In genomic region chr13:111687285-111687781, GRCm38 (mm10) we compare ENCODE assay signal across 8 mouse cellular contexts. TPM values are rescaled to one million over a fixed set of nuclear protein-coding genes. Genes with fewer than 3 reads are reported as not detected.
A peak's percentile ranks its signal among the peaks of the same experiment; 100 is the strongest.
DNase-seq lines count a peak whose midpoint lies in the region; ATAC-seq and TF ChIP-seq lines count a peak whose summit lies in the region.

No protein-coding gene starts in this region.

- peak overlapping the region; percentile 94 for H3K4me2 ChIP-seq in forebrain, postnatal 0 days (ENCODE audit: low read depth)
- peak overlapping the region; percentile 90 for H3K4me2 ChIP-seq in lung, embryonic 16.5 days (ENCODE audit: low read depth, low read length)

- peak overlapping the region; percentile 86 to 93 for H3K4me3 ChIP-seq in MEL (ENCODE audit: control insufficient read depth in 1 of 2, insufficient read depth in 1 of 2, low read depth in 2 of 2, low read length in 2 of 2)
- H3K4me3 ChIP-seq in cerebellum, adult 2 months (replicated peaks; ENCODE audit: insufficient read depth, low read depth, low read length), result peak overlapping the region; percentile 87
- H3K4me3 ChIP-seq in forebrain, postnatal 0 days (ENCODE audit: low read depth, low read length), result peak overlapping the region; percentile 93
- H3K4me3 ChIP-seq in lung, embryonic 16.5 days (ENCODE audit: low read length), result peak overlapping the region; percentile 92

- peak overlapping the region; percentile 99 for H3K9ac ChIP-seq in MEL (ENCODE audit: control insufficient read depth, low read depth, low read length, poor library complexity, severe bottlenecking)
- H3K9ac ChIP-seq in forebrain, postnatal 0 days, result peak overlapping the region; percentile 92
- peak overlapping the region; percentile 98 for H3K9ac ChIP-seq in lung, embryonic 16.5 days (ENCODE audit: low read length)

- WGBS in cerebellum, adult 2 months, result under 1% methylated on average over 35 of the region's 35 CpGs
- under 1% methylated on average over 35 of the region's 35 CpGs for WGBS in forebrain, postnatal 0 days
- WGBS in lung, embryonic 16.5 days, result 0% methylated on average over 35 of the region's 35 CpGs

- peak; percentile 45 to 62; a peak in 2 of 4 replicates for TF ChIP-seq POLR2A in MEL (IDR thresholded peaks at IDR 0.05; ENCODE audit: control insufficient read depth in 1 of 2, insufficient read depth in 1 of 2, low read depth in 1 of 2, low read length in 2 of 2, poor library complexity in 1 of 2)
- TF ChIP-seq POLR2A in cerebellum, adult 2 months (IDR thresholded peaks at IDR 0.05; ENCODE audit: borderline replicate concordance, insufficient read depth, low read length), result no peak

- no peaks in the 10 kb centered on the region for H3K27me3 ChIP-seq in MEL (ENCODE audit: control insufficient read depth in 1 of 2, insufficient read depth in 2 of 2, low read length in 2 of 2)
- no peaks in the 10 kb centered on the region; the same call in 1 of the 2 replicates for H3K27me3 ChIP-seq in cerebellum, adult 2 months (ENCODE audit: control insufficient read depth, insufficient read depth, low read length)
- H3K27me3 ChIP-seq in forebrain, postnatal 0 days (ENCODE audit: insufficient read depth, low read length), result no peaks in the 10 kb centered on the region
- H3K27me3 ChIP-seq in lung, embryonic 16.5 days (ENCODE audit: control insufficient read depth, insufficient read depth, low read depth, low read length), result no peaks in the 10 kb centered on the region; the same call in none of the 2 replicates

- peak overlapping the region; percentile 88 for H3K27ac ChIP-seq in MEL (ENCODE audit: control insufficient read depth, low read depth, low read length)
- H3K27ac ChIP-seq in cerebellum, adult 2 months (ENCODE audit: insufficient read depth, low read length), result no peak overlapping the region
- peak overlapping the region; percentile 95 for H3K27ac ChIP-seq in forebrain, postnatal 0 days (ENCODE audit: low read depth, low read length)
- H3K27ac ChIP-seq in lung, embryonic 16.5 days (ENCODE audit: low read length), result peak overlapping the region; percentile 98

- DNase-seq in MEL (ENCODE audit: low read depth, low spot score), result peak; percentile 91
- peak; percentile 51 to 60 for DNase-seq in cerebellum, adult 2 months
- peak; percentile 74 for DNase-seq in forebrain, postnatal 0 days
- DNase-seq in heart, postnatal 4 days, result peak; percentile 82
- DNase-seq in layer of hippocampus, adult 9-10 months (ENCODE audit: low spot score), result peak; percentile 6
- peak; percentile 74 for DNase-seq in ovary, postnatal 36 days (ENCODE audit: low spot score)
- DNase-seq in thymus, postnatal 25 days, result peak; percentile 66

- H3K36me3 ChIP-seq in MEL (ENCODE audit: control insufficient read depth in 1 of 2, insufficient read depth in 2 of 2, low read length in 2 of 2), result peaks cover 7 to 17% of the 10 kb centered on the region in 2 experiments
- H3K36me3 ChIP-seq in forebrain, postnatal 0 days (ENCODE audit: insufficient read depth), result no peaks in the 10 kb centered on the region
- H3K36me3 ChIP-seq in lung, embryonic 16.5 days (ENCODE audit: control insufficient read depth, insufficient read depth, low read length), result peaks cover 10% of the 10 kb centered on the region

- TF ChIP-seq CTCF in MEL (IDR thresholded peaks at IDR 0.05 in 2 of 3, conservative IDR thresholded peaks at IDR 0.05 in 1 of 3; ENCODE audit: control insufficient read depth in 1 of 3, insufficient read depth in 1 of 3, low read depth in 2 of 3, low read length in 3 of 3, poor library complexity in 1 of 3, severe bottlenecking in 1 of 3), result no peak
- no peak for TF ChIP-seq CTCF in cerebellum, adult 2 months (IDR thresholded peaks at IDR 0.05; ENCODE audit: borderline replicate concordance, insufficient read depth, low read depth, low read length)
- no peak for TF ChIP-seq CTCF in forebrain, postnatal 0 days (IDR thresholded peaks at IDR 0.05; ENCODE audit: low read depth)

- peak; percentile 55 for ATAC-seq in forebrain, postnatal 0 days
- peak; percentile 71 for ATAC-seq in lung, embryonic 16.5 days (ENCODE audit: low read depth)

- H3K4me1 ChIP-seq in MEL (ENCODE audit: control insufficient read depth in 1 of 2, insufficient read depth in 2 of 2, low read length in 2 of 2), result peaks cover 8 to 10% of the 10 kb centered on the region in 2 experiments
- no peaks in the 10 kb centered on the region for H3K4me1 ChIP-seq in cerebellum, adult 2 months (ENCODE audit: control insufficient read depth, insufficient read depth, low read length)
- no peaks in the 10 kb centered on the region for H3K4me1 ChIP-seq in forebrain, postnatal 0 days (ENCODE audit: insufficient read depth)
- H3K4me1 ChIP-seq in lung, embryonic 16.5 days (replicated peaks; ENCODE audit: control insufficient read depth, insufficient read depth, low read length), result peaks cover 6% of the 10 kb centered on the region

- TF ChIP-seq RAD21 in MEL (IDR thresholded peaks at IDR 0.05; ENCODE audit: low read depth, low read length), result no peak

- H3K79me2 ChIP-seq in MEL (ENCODE audit: control insufficient read depth, insufficient read depth, low read length, poor library complexity), result peaks cover 14% of the 10 kb centered on the region

- no peak for TF ChIP-seq EP300 in MEL (IDR thresholded peaks at IDR 0.05; ENCODE audit: low read depth in 1 of 2, low read length in 2 of 2)

- H3K9me3 ChIP-seq in MEL (replicated peaks; ENCODE audit: insufficient read depth, low read length), result no peaks in the 10 kb centered on the region
- no peaks in the 10 kb centered on the region for H3K9me3 ChIP-seq in forebrain, postnatal 0 days (ENCODE audit: low read length)
- no peaks in the 10 kb centered on the region for H3K9me3 ChIP-seq in lung, embryonic 16.5 days (ENCODE audit: control insufficient read depth, low read length)

TF ChIP-seq in MEL, 35 proteins besides CTCF, POLR2A, EP300 and RAD21:
- TF ChIP-seq MAFK (IDR thresholded peaks at IDR 0.05; ENCODE audit: borderline replicate concordance, low read depth, low read length) (no peak), GABPA (IDR thresholded peaks at IDR 0.05; ENCODE audit: low read depth, low read length) (no peak), NELFE (IDR thresholded peaks at IDR 0.05; ENCODE audit: low read depth, low read length) (peak; percentile 36; the same call in 1 of the 2 replicates), POLR2AphosphoS5 (IDR thresholded peaks at IDR 0.05; ENCODE audit: borderline replicate concordance, low read depth, low read length) (no peak), SIN3A (IDR thresholded peaks at IDR 0.05; ENCODE audit: low read length) (peak; percentile 42; the same call in 1 of the 2 replicates), TAL1 (IDR thresholded peaks at IDR 0.05; ENCODE audit: low read length) (no peak), MAZ (IDR thresholded peaks at IDR 0.05; ENCODE audit: low read depth, low read length) (peak; percentile 54; the same call in 1 of the 2 replicates), MYC (IDR thresholded peaks at IDR 0.05; ENCODE audit: low read depth, low read length) (no peak), HCFC1 (IDR thresholded peaks at IDR 0.05; ENCODE audit: low read depth, low read length) (0 out of 2 replicates have a peak, but pooled peaks have one; percentile 21), UBTF (IDR thresholded peaks at IDR 0.05; ENCODE audit: borderline replicate concordance, insufficient read depth, low read depth, low read length) (0 out of 2 replicates have a peak, but pooled peaks have one; percentile 79), SMC3 (IDR thresholded peaks at IDR 0.05; ENCODE audit: low read depth, low read length) (0 out of 2 replicates have a peak, but pooled peaks have one; percentile 1), TBP (IDR thresholded peaks at IDR 0.05; ENCODE audit: low read depth, low read length) (0 out of 2 replicates have a peak, but pooled peaks have one; percentile 62)

RNA-seq across cellular contexts. Expression of gene Mier3, which starts 6.6 kb away (rescaled TPM):
- 10.1 and 12.6 TPM in 2 replicates for total RNA-seq in MEL (2012; rRNA removed)
- polyA plus RNA-seq in MEL (2012; ENCODE audit: insufficient read depth in 1 of 2, insufficient read length in 2 of 2, low read depth in 1 of 2, low replicate concordance in 2 of 2, missing spikeins in 1 of 2), result 10 to 100 TPM in 1 of 2 experiments, not detected in 1; 15.8 TPM
- polyA plus RNA-seq in cerebellum, adult 2 months (2012; rRNA removed), result 12.5 and 12.7 TPM in 2 replicates
- total RNA-seq in forebrain, postnatal 0 days (2014; rRNA removed), result 26.9 and 41.3 TPM in 2 replicates
- polyA plus RNA-seq in forebrain, postnatal 0 days (2015; fragmentation: Nextera tagmentation; extraction: Ambion mirVana), result 11.0 and 15.0 TPM in 2 replicates
- 10 to 100 TPM; 26.7 to 26.9 TPM for total RNA-seq in heart, postnatal 4 days (2021)
- 19.0 and 21.3 TPM in 2 replicates for polyA plus RNA-seq in lung, embryonic 16.5 days (2015; fragmentation: Nextera tagmentation; extraction: Ambion mirVana)

Comparison
In these comparisons a context has a peak if more than half of its experiments do, and no peak if none do; other contexts are left out.
1. DNase-seq: peak in every context shown above with its lines; median percentile 91 in MEL; 82 in heart, postnatal 4 days; 74 in forebrain, postnatal 0 days; 74 in ovary, postnatal 36 days; 66 in thymus, postnatal 25 days; 56 in cerebellum, adult 2 months; 6 in layer of hippocampus, adult 9-10 months.